Mouse (Mus musculus) heart, embryonic 11.5 days (tissue): Measurements from ENCODE around the gene Frat2. TPM values are rescaled to one million over a fixed set of nuclear protein-coding genes. Genes with fewer than 3 reads are reported as not detected.
"Not testable (repeated sequence)": the region's sequence is repeated elsewhere in the genome, so short reads cannot be mapped to it uniquely, and the experiment has no call there.

Source experiments
- ATAC-seq: fragments of 200-750 bp; cut with Nextera tagmentation; replicated peaks from 2 replicates; pipeline ENCODE4 v1.8.0; 2017; ENCODE audit warnings: moderate library complexity; ENCODE audit not compliant: insufficient number of reproducible peaks, low FRiP score, low TSS enrichment
- H3K27ac ChIP-seq: fragments of 300-500 bp; sonication (generic); 2 replicates; pipeline ENCODE4 v1.5.1; 2014; ENCODE audit warnings: mild to moderate bottlenecking, low read depth, low read length
- H3K27me3 ChIP-seq: fragments of 300-500 bp; sonication (generic); 2 replicates; pipeline ENCODE4 v1.6.1; 2014; ENCODE audit warnings: mild to moderate bottlenecking, low read length, mixed read lengths; ENCODE audit not compliant: control insufficient read depth, insufficient read depth
- H3K36me3 ChIP-seq: fragments of 300-500 bp; sonication (generic); 2 replicates; pipeline ENCODE4 v1.6.1; 2014; ENCODE audit warnings: mild to moderate bottlenecking, low read length, moderate library complexity, mixed read lengths; ENCODE audit not compliant: control insufficient read depth, insufficient read depth
- H3K4me1 ChIP-seq: fragments of 300-500 bp; sonication (generic); 2 replicates; pipeline ENCODE4 v1.6.1; 2014; ENCODE audit warnings: low read length; ENCODE audit not compliant: control insufficient read depth, insufficient read depth
- H3K4me2 ChIP-seq: fragments of 300-500 bp; sonication (generic); 2 replicates; pipeline ENCODE4 v1.6.1; 2014; ENCODE audit warnings: mild to moderate bottlenecking, moderate library complexity
- H3K4me3 ChIP-seq: fragments of 300-500 bp; sonication (generic); 2 replicates; pipeline ENCODE4 v1.5.1; 2014; ENCODE audit warnings: low read depth, low read length
- H3K9ac ChIP-seq: fragments of 300-500 bp; sonication (generic); 2 replicates; pipeline ENCODE4 v1.6.1; 2014; ENCODE audit warnings: mild to moderate bottlenecking, low read depth, low read length, moderate library complexity
- H3K9me3 ChIP-seq: fragments of 300-500 bp; sonication (generic); replicated peaks from 2 replicates; pipeline ENCODE4 v1.6.1; 2016; ENCODE audit warnings: low read length; ENCODE audit not compliant: control insufficient read depth
- WGBS: fragments of 180-500 bp; shearing (Covaris S2); extraction: QIAGEN DNeasy Blood & Tissue Kit; methylation state at CpG from one replicate; pipeline ENCODE4 v1.1.7; 2014; ENCODE audit not compliant: insufficient replicate concordance; 5-methylcytosine and 5-hydroxymethylcytosine counted together
- polyA plus RNA-seq: library from polyadenylated mRNA; unstranded; fragments of >200 nt; fragmentation: Nextera tagmentation; extraction: Ambion mirVana; gene quantifications from 2 replicates; pipeline ENCODE4 v1.2.1, GENCODE M21; 2014

Frat2 gene
- polyA plus RNA-seq, 1 experiment from 2014 or later, result 1.1 TPM

DNA sequence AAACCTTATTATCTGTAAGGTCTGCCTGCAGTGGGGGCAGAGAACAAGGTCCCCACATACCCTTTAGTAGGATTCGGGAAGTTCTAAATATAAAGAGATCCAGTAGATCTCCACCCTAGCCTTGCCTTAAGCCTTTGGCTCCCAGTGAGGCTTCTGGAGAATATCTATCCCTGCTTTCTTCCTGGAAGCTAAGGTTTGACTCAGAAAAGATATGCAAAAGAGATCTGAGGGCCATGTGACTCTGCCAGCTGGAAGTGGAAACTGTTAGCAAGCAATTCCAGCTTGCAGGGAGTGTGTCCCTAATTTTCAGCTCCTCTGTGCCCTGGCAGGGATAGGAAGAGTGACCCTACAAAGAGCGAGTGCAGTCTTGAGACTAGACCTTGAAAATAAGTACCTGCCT is 24.4 kb upstream of the Frat2 start:
- no peak for ATAC-seq
- H3K36me3 ChIP-seq, result peaks cover 10% of the 10 kb centered on the region
- H3K27ac ChIP-seq, result no peak overlapping the region
- 81% methylated on average over 2 of the region's 2 CpGs for whole genome bisulfite sequencing
- no peaks in the 10 kb centered on the region for H3K9me3 ChIP-seq
- H3K4me1 ChIP-seq, result 0 out of 2 replicates have a peak, but pooled peaks cover 3% of the 10 kb centered on the region
- no peak overlapping the region for H3K9ac ChIP-seq
- no peaks in the 10 kb centered on the region for H3K27me3 ChIP-seq
- H3K4me3 ChIP-seq, result no peak overlapping the region
- H3K4me2 ChIP-seq, result no peak overlapping the region

DNA sequence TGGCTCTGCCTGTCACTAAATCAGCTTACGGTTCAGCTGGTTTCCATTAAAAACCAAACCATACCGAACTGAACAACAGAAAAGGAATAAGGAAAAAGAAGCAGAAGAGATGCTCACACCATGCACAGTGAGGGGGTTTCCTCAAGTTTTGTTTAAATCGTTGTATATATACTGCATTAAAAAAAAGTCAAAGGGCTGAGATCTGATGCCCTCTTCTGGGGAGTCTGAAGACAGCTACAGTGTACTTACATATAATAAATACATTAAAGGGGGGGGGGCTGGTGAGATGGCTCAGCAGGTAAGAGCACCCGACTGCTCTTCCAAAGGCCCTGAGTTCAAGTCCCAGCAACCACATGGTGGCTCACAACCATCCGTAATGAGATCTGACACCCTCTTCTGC is 22.0 kb upstream of the Frat2 start:
- H3K4me2 ChIP-seq, H3K27ac ChIP-seq, H3K4me1 ChIP-seq, H3K4me3 ChIP-seq, H3K27me3 ChIP-seq, H3K36me3 ChIP-seq, ATAC-seq, H3K9me3 ChIP-seq, H3K9ac ChIP-seq: not testable (repeated sequence)
- 92% methylated on average over 5 of the region's 5 CpGs for WGBS

- H3K9me3 ChIP-seq, result no peaks in the 10 kb centered on the region
- 92% methylated on average over 5 of the region's 5 CpGs for WGBS
- no peak overlapping the region for H3K27ac ChIP-seq
- peaks cover 11% of the 10 kb centered on the region for H3K36me3 ChIP-seq
- no peak overlapping the region for H3K9ac ChIP-seq
- no peak for ATAC-seq
- no peak overlapping the region for H3K4me2 ChIP-seq
- 0 out of 2 replicates have a peak, but pooled peaks cover 3% of the 10 kb centered on the region for H3K4me1 ChIP-seq
- no peak overlapping the region for H3K4me3 ChIP-seq
- H3K27me3 ChIP-seq, result no peaks in the 10 kb centered on the region
These were observed 21.4 kb upstream of the Frat2 start for GRCm38 (mm10) chr19:41869296-41869695.

DNA sequence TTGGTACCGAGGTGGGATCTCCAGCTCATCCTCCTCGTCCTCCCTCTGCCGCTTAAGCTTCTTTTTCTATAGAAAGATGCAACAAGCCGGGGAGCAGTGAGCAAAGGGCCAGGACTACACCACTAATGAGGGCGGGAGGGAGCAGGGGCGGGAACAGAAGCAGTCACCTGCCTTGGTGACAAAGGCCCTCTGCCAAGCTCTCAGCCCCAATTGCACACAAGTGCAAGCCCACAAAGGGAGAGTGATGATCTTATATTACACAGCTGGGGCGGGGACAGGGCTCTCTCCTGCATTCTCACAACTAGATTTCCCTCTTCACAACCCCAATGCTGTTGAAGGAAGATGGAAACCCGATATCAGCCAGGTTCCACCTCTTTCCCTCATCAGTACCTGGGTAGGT is 18.8 kb upstream of the Frat2 start:
- 82% methylated on average over 8 of the region's 8 CpGs for WGBS
- no peaks in the 10 kb centered on the region for H3K27me3 ChIP-seq
- H3K4me3 ChIP-seq, result no peak overlapping the region
- H3K27ac ChIP-seq, result no peak overlapping the region
- H3K9me3 ChIP-seq, result no peaks in the 10 kb centered on the region
- no peak for ATAC-seq
- H3K4me2 ChIP-seq, result no peak overlapping the region
- no peak overlapping the region for H3K9ac ChIP-seq
- peaks cover 14% of the 10 kb centered on the region for H3K36me3 ChIP-seq
- no peaks in the 10 kb centered on the region for H3K4me1 ChIP-seq

- 58% methylated on average over 3 of the region's 3 CpGs for WGBS
- Histone ChIP-seq H3K4me3 (no peak overlapping the region), H3K36me3 (peaks cover 2% of the 10 kb centered on the region), H3K4me1 (peaks cover 7% of the 10 kb centered on the region; the same call in 1 of the 2 replicates), H3K27me3 (no peaks in the 10 kb centered on the region), H3K4me2 (no peak overlapping the region), H3K9ac (no peak overlapping the region), H3K27ac (no peak overlapping the region), H3K9me3 (no peaks in the 10 kb centered on the region)
- no peak for ATAC-seq
These were observed 9.9 kb upstream of the Frat2 start for GRCm38 (mm10) chr19:41857816-41858310.

- WGBS, result 65% methylated on average over 5 of the region's 5 CpGs
- no peaks in the 10 kb centered on the region for H3K9me3 ChIP-seq
- no peak for ATAC-seq
These were observed 9.3 kb upstream of the Frat2 start for GRCm38 (mm10) chr19:41857086-41857762.

GRCm38 (mm10) chr19:41852423-41852822 is 4.5 kb upstream of the Frat2 start:
- no peaks in the 10 kb centered on the region for H3K27me3 ChIP-seq
- no peak overlapping the region for H3K4me3 ChIP-seq
- H3K9me3 ChIP-seq, result no peaks in the 10 kb centered on the region
- ATAC-seq, result no peak
- no peak overlapping the region for H3K4me2 ChIP-seq
- H3K9ac ChIP-seq, result no peak overlapping the region
- no peaks in the 10 kb centered on the region for H3K36me3 ChIP-seq
- H3K4me1 ChIP-seq, result peaks cover 2% of the 10 kb centered on the region; the same call in 1 of the 2 replicates
- WGBS, result 65% methylated on average over 4 of the region's 4 CpGs
- no peak overlapping the region for H3K27ac ChIP-seq

More at GRCm38 (mm10) chr19:41857086-41857762, 9.3 kb upstream of the Frat2 start:
- Histone ChIP-seq H3K27me3 (no peaks in the 10 kb centered on the region), H3K9ac (no peak overlapping the region), H3K27ac (no peak overlapping the region), H3K4me3 (no peak overlapping the region), H3K4me1 (peaks cover 7% of the 10 kb centered on the region; the same call in 1 of the 2 replicates), H3K36me3 (peaks cover 2% of the 10 kb centered on the region), H3K4me2 (no peak overlapping the region)

DNA sequence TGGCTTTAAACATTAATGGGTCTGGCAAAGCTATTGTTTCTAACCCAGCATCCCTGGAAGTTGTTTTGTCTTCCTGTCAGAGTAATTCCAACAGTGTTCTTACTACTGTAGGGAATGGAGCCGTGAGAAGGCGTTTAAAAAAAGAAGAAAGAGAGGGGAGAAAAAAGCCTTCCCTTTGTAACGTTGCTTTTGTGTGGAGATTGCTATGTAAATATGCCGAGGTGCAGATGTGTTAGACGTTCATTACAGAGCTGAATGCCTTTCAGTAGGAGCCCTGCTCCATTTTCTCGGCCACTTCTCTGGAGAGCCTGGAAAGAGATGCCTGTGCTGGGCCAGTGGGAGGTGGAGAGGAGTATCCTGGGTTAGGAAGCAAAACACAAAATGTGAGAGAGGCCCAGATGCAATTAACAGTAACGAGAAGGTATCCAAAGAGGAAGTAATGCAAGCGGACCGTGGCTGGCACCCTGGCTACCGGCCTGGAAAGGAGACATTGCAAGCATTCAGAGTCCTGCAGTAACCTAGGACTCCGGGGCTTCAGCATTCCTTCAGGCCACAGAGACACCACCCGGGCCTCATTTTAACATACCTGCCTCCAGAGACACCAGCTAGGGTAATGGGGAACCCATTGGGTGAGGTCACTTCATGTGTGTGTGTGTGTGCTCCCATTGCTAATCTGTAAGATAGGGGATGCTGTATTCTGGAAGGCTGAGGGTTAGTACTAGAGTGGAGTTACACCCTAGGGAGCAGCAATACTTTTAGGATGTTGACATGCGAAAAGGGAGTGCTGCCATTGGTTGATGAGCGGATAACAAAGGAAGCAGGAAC is 3.0 kb upstream of the Frat2 start:
- no peaks in the 10 kb centered on the region for H3K27me3 ChIP-seq
- no peaks in the 10 kb centered on the region for H3K9me3 ChIP-seq
- no peak for ATAC-seq
- no peak overlapping the region for H3K27ac ChIP-seq
- H3K4me1 ChIP-seq, result peaks cover 6% of the 10 kb centered on the region
- H3K36me3 ChIP-seq, result no peaks in the 10 kb centered on the region
- H3K9ac ChIP-seq, result no peak overlapping the region
- H3K4me3 ChIP-seq, result no peak overlapping the region
- peak overlapping the region; percentile 20; the same call in 1 of the 2 replicates for H3K4me2 ChIP-seq
- WGBS, result 34% methylated on average over 14 of the region's 14 CpGs
